Comparison of ENCODE assay signal across 17 mouse cellular contexts in genomic region chr3:9567948-9568347, GRCm38 (mm10). TPM values are rescaled to one million over a fixed set of nuclear protein-coding genes. Genes with fewer than 3 reads are reported as not detected.
DNase-seq lines count a peak whose midpoint lies in the region; ATAC-seq and TF ChIP-seq lines count a peak whose summit lies in the region.
"Had no signal": no experiment of that assay in that cellular context is flagged by ENCODE, and none has a peak within 500 bp of the region (broad histone marks: within the 10 kb centered on the region; RNA-seq: fewer than 3 reads in every experiment).

No protein-coding gene starts in this region.

- 58% methylated on average over 8 of the region's 8 CpGs for WGBS in hindbrain, embryonic 16.5 days
- 69% methylated on average over 8 of the region's 8 CpGs for WGBS in hindbrain, postnatal 0 days
- WGBS in thymus, adult 2 months = 65% methylated on average over 8 of the region's 8 CpGs
- WGBS in limb, embryonic 13.5 days = 81% methylated on average over 8 of the region's 8 CpGs

- no peak overlapping the region for H3K27ac ChIP-seq in hindbrain, embryonic 16.5 days (ENCODE audit: low read depth, low read length)
- H3K27ac ChIP-seq in hindbrain, postnatal 0 days = no peak overlapping the region
- no peak overlapping the region for H3K27ac ChIP-seq in thymus, adult 2 months (ENCODE audit: control insufficient read depth, insufficient read depth, low read length)
- H3K27ac ChIP-seq in limb, embryonic 13.5 days = no peak overlapping the region; the same call in 1 of the 2 replicates
- H3K27ac ChIP-seq: heart, embryonic 10.5 days; kidney, embryonic 15.5 days; lung, embryonic 15.5 days had no signal

- ATAC-seq in hindbrain, embryonic 16.5 days = 0 out of 2 replicates have a peak, but pooled peaks have one; percentile 30
- ATAC-seq in hindbrain, postnatal 0 days = no peak
- ATAC-seq in limb, embryonic 13.5 days (ENCODE audit: low FRiP score, low read depth) = no peak
- ATAC-seq: CD4-positive, CD25-positive, alpha-beta regulatory T cell, adult 4 months; inflammation-experienced regulatory T-cells, adult 6 months had no signal

- H3K9me3 ChIP-seq in hindbrain, embryonic 16.5 days (ENCODE audit: control insufficient read depth, low read length) = no peaks in the 10 kb centered on the region
- no peaks in the 10 kb centered on the region for H3K9me3 ChIP-seq in hindbrain, postnatal 0 days (ENCODE audit: low read length)
- no peaks in the 10 kb centered on the region for H3K9me3 ChIP-seq in limb, embryonic 13.5 days
- H3K9me3 ChIP-seq: heart, embryonic 10.5 days; kidney, embryonic 15.5 days; lung, embryonic 15.5 days had no signal

- no peaks in the 10 kb centered on the region for H3K36me3 ChIP-seq in hindbrain, embryonic 16.5 days (ENCODE audit: control insufficient read depth, insufficient read depth, low read length)
- H3K36me3 ChIP-seq in hindbrain, postnatal 0 days (ENCODE audit: insufficient read depth, low read length) = no peaks in the 10 kb centered on the region
- H3K36me3 ChIP-seq in thymus, adult 2 months (ENCODE audit: control insufficient read depth, insufficient read depth, low read length) = no peaks in the 10 kb centered on the region
- peaks cover 9% of the 10 kb centered on the region for H3K36me3 ChIP-seq in limb, embryonic 13.5 days
- H3K36me3 ChIP-seq: kidney, embryonic 15.5 days; lung, embryonic 15.5 days had no signal

- DNase-seq in hindbrain, postnatal 0 days (ENCODE audit: low spot score) = no peak
- no peak for DNase-seq in thymus, adult 2 months
- no peak for DNase-seq in thymus, postnatal 0 days (ENCODE audit: low spot score)
- no peak for DNase-seq in cerebellum, adult 9-10 months
- DNase-seq in ovary, adult 18-20 months (ENCODE audit: low spot score) = no peak
- DNase-seq: cerebellum, adult 11 months; gastrocnemius, postnatal 25 days; heart, postnatal 14 days; layer of hippocampus, adult 9-11 months had no signal

- no peak for TF ChIP-seq CTCF in hindbrain, postnatal 0 days (IDR thresholded peaks at IDR 0.05; ENCODE audit: low read depth)
- TF ChIP-seq CTCF in thymus, adult 2 months (IDR thresholded peaks at IDR 0.05; ENCODE audit: borderline replicate concordance, control insufficient read depth, extremely low read depth, insufficient read depth, low read length, poor library complexity) = no peak

- peak overlapping the region; percentile 13; the same call in 1 of the 2 replicates for H3K9ac ChIP-seq in hindbrain, embryonic 16.5 days (ENCODE audit: low read depth, low read length)
- no peak overlapping the region; the same call in 1 of the 2 replicates for H3K9ac ChIP-seq in hindbrain, postnatal 0 days (replicated peaks; ENCODE audit: low read length)
- no peak overlapping the region for H3K9ac ChIP-seq in limb, embryonic 13.5 days
- H3K9ac ChIP-seq: kidney, embryonic 15.5 days; lung, embryonic 15.5 days had no signal

- no peaks in the 10 kb centered on the region for H3K27me3 ChIP-seq in hindbrain, embryonic 16.5 days (replicated peaks; ENCODE audit: control insufficient read depth, insufficient read depth, low read length)
- H3K27me3 ChIP-seq in hindbrain, postnatal 0 days (ENCODE audit: insufficient read depth, low read length) = no peaks in the 10 kb centered on the region
- H3K27me3 ChIP-seq in thymus, adult 2 months (ENCODE audit: control insufficient read depth, insufficient read depth, low read length) = no peaks in the 10 kb centered on the region
- H3K27me3 ChIP-seq in limb, embryonic 13.5 days = no peaks in the 10 kb centered on the region
- H3K27me3 ChIP-seq: kidney, embryonic 15.5 days; lung, embryonic 15.5 days had no signal

- H3K4me3 ChIP-seq in hindbrain, embryonic 16.5 days (ENCODE audit: low read length) = no peak overlapping the region
- no peak overlapping the region for H3K4me3 ChIP-seq in hindbrain, postnatal 0 days (ENCODE audit: low read length)
- peak overlapping the region; percentile 32 for H3K4me3 ChIP-seq in thymus, adult 2 months (ENCODE audit: control insufficient read depth, insufficient read depth, low read length)
- no peak overlapping the region for H3K4me3 ChIP-seq in limb, embryonic 13.5 days
- H3K4me3 ChIP-seq: heart, embryonic 10.5 days; kidney, embryonic 15.5 days; lung, embryonic 15.5 days had no signal

- peaks cover 6% of the 10 kb centered on the region for H3K4me1 ChIP-seq in hindbrain, embryonic 16.5 days (ENCODE audit: control insufficient read depth, insufficient read depth, low read depth, low read length)
- no peaks in the 10 kb centered on the region for H3K4me1 ChIP-seq in hindbrain, postnatal 0 days (ENCODE audit: insufficient read depth, low read length)
- H3K4me1 ChIP-seq in thymus, adult 2 months (replicated peaks; ENCODE audit: control insufficient read depth, insufficient read depth, low read length) = peaks cover 19% of the 10 kb centered on the region
- H3K4me1 ChIP-seq in limb, embryonic 13.5 days = peaks cover 45% of the 10 kb centered on the region

- TF ChIP-seq POLR2A in thymus, adult 2 months (IDR thresholded peaks at IDR 0.05; ENCODE audit: control insufficient read depth, extremely low read depth, insufficient read depth, low read length, poor library complexity) = no peak

- H3K4me2 ChIP-seq in hindbrain, embryonic 16.5 days (ENCODE audit: low read length) = no peak overlapping the region
- no peak overlapping the region for H3K4me2 ChIP-seq in hindbrain, postnatal 0 days (ENCODE audit: low read depth, low read length)
- H3K4me2 ChIP-seq in limb, embryonic 13.5 days (replicated peaks) = peak overlapping the region; percentile 9
- H3K4me2 ChIP-seq: kidney, embryonic 15.5 days; liver, embryonic 11.5 days; lung, embryonic 15.5 days had no signal

RNA-seq across cellular contexts. Expression of gene Zfp704, which starts 41.9 kb away (rescaled TPM):
- 12.5 and 13.3 TPM in 2 replicates for polyA plus RNA-seq in hindbrain, embryonic 16.5 days (2015; fragmentation: Nextera tagmentation; extraction: Ambion mirVana)
- total RNA-seq in hindbrain, postnatal 0 days (2014; rRNA removed) = 57.5 and 58.4 TPM in 2 replicates
- 10.3 and 11.2 TPM in 2 replicates for polyA plus RNA-seq in hindbrain, postnatal 0 days (2015; fragmentation: Nextera tagmentation; extraction: Ambion mirVana)
- polyA plus RNA-seq in thymus, adult 2 months (2012; rRNA removed) = 7.4 and 8.5 TPM in 2 replicates
- 2.5 and 4.7 TPM in 2 replicates for polyA plus RNA-seq in thymus, postnatal 0 days (2015; fragmentation: Nextera tagmentation; extraction: Ambion mirVana)
- 11.1 and 11.9 TPM in 2 replicates for polyA plus RNA-seq in limb, embryonic 13.5 days (2015; fragmentation: Nextera tagmentation; extraction: Ambion mirVana)
